In the genomic region with DNA sequence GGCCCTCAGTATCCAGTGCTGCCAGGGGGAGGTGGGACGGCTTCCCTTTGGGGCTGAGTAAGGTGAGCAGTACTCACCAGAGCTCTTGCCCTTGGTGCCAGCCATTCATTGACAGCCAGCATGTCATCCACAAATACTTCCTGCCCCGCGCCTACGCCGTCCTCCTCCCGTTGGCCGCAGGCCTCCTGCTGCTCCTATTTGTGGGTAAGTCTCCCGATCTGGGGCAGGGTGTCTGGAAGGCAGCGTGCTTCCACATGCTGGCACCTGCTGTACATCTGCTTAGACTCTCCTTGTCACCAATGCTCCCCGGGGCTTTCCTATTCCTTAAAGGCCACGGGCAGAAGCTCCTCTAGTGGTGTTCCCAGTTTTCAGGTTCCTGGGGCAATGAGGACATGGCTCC, we compare ENCODE assay signal across 11 mouse cellular contexts. TPM values are rescaled to one million over a fixed set of nuclear protein-coding genes. Genes with fewer than 3 reads are reported as not detected.
DNase-seq lines count a peak whose midpoint lies in the region; ATAC-seq and TF ChIP-seq lines count a peak whose summit lies in the region.
"Had no signal": no experiment of that assay in that cellular context is flagged by ENCODE, and none has a peak within 500 bp of the region (broad histone marks: within the 10 kb centered on the region; RNA-seq: fewer than 3 reads in every experiment).

No protein-coding gene starts in this region.

- 0 out of 2 replicates have a peak, but pooled peaks cover 3% of the 10 kb centered on the region for H3K27me3 ChIP-seq in intestine, embryonic 15.5 days (replicated peaks)
- H3K27me3 ChIP-seq in intestine, postnatal 0 days (replicated peaks; ENCODE audit: control insufficient read depth, insufficient read depth, low read length) = no peaks in the 10 kb centered on the region
- 0 out of 2 replicates have a peak, but pooled peaks cover 3% of the 10 kb centered on the region for H3K27me3 ChIP-seq in hindbrain, embryonic 14.5 days (ENCODE audit: control insufficient read depth, insufficient read depth, low read length)
- H3K27me3 ChIP-seq in midbrain, embryonic 13.5 days = peaks cover 12% of the 10 kb centered on the region
- H3K27me3 ChIP-seq in thymus, adult 2 months (ENCODE audit: control insufficient read depth, insufficient read depth, low read length) = no peaks in the 10 kb centered on the region

- H3K4me1 ChIP-seq in intestine, embryonic 15.5 days (replicated peaks) = peaks cover 19% of the 10 kb centered on the region
- no peaks in the 10 kb centered on the region for H3K4me1 ChIP-seq in intestine, postnatal 0 days (replicated peaks; ENCODE audit: control insufficient read depth, insufficient read depth, low read length)
- H3K4me1 ChIP-seq in hindbrain, embryonic 14.5 days (replicated peaks; ENCODE audit: control insufficient read depth, insufficient read depth, low read length) = peaks cover 14% of the 10 kb centered on the region
- peaks cover 30% of the 10 kb centered on the region for H3K4me1 ChIP-seq in midbrain, embryonic 13.5 days (replicated peaks)
- H3K4me1 ChIP-seq in thymus, adult 2 months (replicated peaks; ENCODE audit: control insufficient read depth, insufficient read depth, low read length) = peaks cover 16% of the 10 kb centered on the region

- ATAC-seq in intestine, embryonic 15.5 days = no peak
- no peak for ATAC-seq in intestine, postnatal 0 days
- ATAC-seq in hindbrain, embryonic 14.5 days (ENCODE audit: low FRiP score) = no peak
- no peak for ATAC-seq in midbrain, embryonic 13.5 days

- peak overlapping the region; percentile 22; the same call in 1 of the 2 replicates for H3K4me2 ChIP-seq in intestine, embryonic 15.5 days (replicated peaks)
- no peak overlapping the region for H3K4me2 ChIP-seq in intestine, postnatal 0 days (replicated peaks; ENCODE audit: low read depth)
- peak overlapping the region; percentile 90; the same call in 1 of the 2 replicates for H3K4me2 ChIP-seq in hindbrain, embryonic 14.5 days (replicated peaks)
- H3K4me2 ChIP-seq in midbrain, embryonic 13.5 days (replicated peaks) = peak overlapping the region; percentile 91

- 91% methylated on average over 11 of the region's 11 CpGs for WGBS in intestine, embryonic 15.5 days
- 87% methylated on average over 11 of the region's 11 CpGs for WGBS in intestine, postnatal 0 days
- WGBS in hindbrain, embryonic 14.5 days = 93% methylated on average over 11 of the region's 11 CpGs
- WGBS in midbrain, embryonic 13.5 days = 94% methylated on average over 11 of the region's 11 CpGs
- 95% methylated on average over 11 of the region's 11 CpGs for WGBS in thymus, adult 2 months

- H3K4me3 ChIP-seq in intestine, embryonic 15.5 days (replicated peaks) = no peak overlapping the region
- no peak overlapping the region for H3K4me3 ChIP-seq in intestine, postnatal 0 days (ENCODE audit: low read depth, low read length)
- H3K4me3 ChIP-seq in hindbrain, embryonic 14.5 days (replicated peaks; ENCODE audit: low read length) = no peak overlapping the region
- H3K4me3 ChIP-seq in midbrain, embryonic 13.5 days (replicated peaks) = peak overlapping the region; percentile 73; the same call in 1 of the 2 replicates
- H3K4me3 ChIP-seq in thymus, adult 2 months (ENCODE audit: control insufficient read depth, insufficient read depth, low read length) = no peak overlapping the region

- TF ChIP-seq POLR2A in thymus, adult 2 months (IDR thresholded peaks at IDR 0.05; ENCODE audit: control insufficient read depth, extremely low read depth, insufficient read depth, low read length, poor library complexity) = no peak

- H3K9me3 ChIP-seq in intestine, embryonic 15.5 days = no peaks in the 10 kb centered on the region
- no peaks in the 10 kb centered on the region for H3K9me3 ChIP-seq in intestine, postnatal 0 days (ENCODE audit: control insufficient read depth)
- no peaks in the 10 kb centered on the region for H3K9me3 ChIP-seq in hindbrain, embryonic 14.5 days (ENCODE audit: control insufficient read depth, low read length)
- H3K9me3 ChIP-seq in midbrain, embryonic 13.5 days = no peaks in the 10 kb centered on the region

- no peak for TF ChIP-seq CTCF in intestine, postnatal 0 days (IDR thresholded peaks at IDR 0.05; ENCODE audit: low read depth)
- TF ChIP-seq CTCF in thymus, adult 2 months (IDR thresholded peaks at IDR 0.05; ENCODE audit: borderline replicate concordance, control insufficient read depth, extremely low read depth, insufficient read depth, low read length, poor library complexity) = no peak

- peak; percentile 77 for DNase-seq in MN1 (ENCODE audit: low spot score)
- no peak for DNase-seq in hindbrain, embryonic 14.5 days (ENCODE audit: low spot score)
- DNase-seq in spleen, postnatal 10 days (ENCODE audit: low spot score in 2 of 2) = no peak
- DNase-seq in thymus, adult 2 months = no peak
- DNase-seq: cerebellum, postnatal 25 days; gastrocnemius, postnatal 25 days had no signal

- H3K27ac ChIP-seq in intestine, embryonic 15.5 days = no peak overlapping the region
- no peak overlapping the region for H3K27ac ChIP-seq in intestine, postnatal 0 days (ENCODE audit: low read depth, low read length)
- no peak overlapping the region for H3K27ac ChIP-seq in hindbrain, embryonic 14.5 days
- no peak overlapping the region for H3K27ac ChIP-seq in midbrain, embryonic 13.5 days
- H3K27ac ChIP-seq in thymus, adult 2 months (ENCODE audit: control insufficient read depth, insufficient read depth, low read length) = no peak overlapping the region

- H3K36me3 ChIP-seq in intestine, embryonic 15.5 days = peaks cover 15% of the 10 kb centered on the region
- H3K36me3 ChIP-seq in intestine, postnatal 0 days (ENCODE audit: control insufficient read depth, insufficient read depth) = peaks cover 28% of the 10 kb centered on the region
- peaks cover 20% of the 10 kb centered on the region for H3K36me3 ChIP-seq in hindbrain, embryonic 14.5 days (replicated peaks; ENCODE audit: control insufficient read depth, insufficient read depth)
- peaks cover 29% of the 10 kb centered on the region for H3K36me3 ChIP-seq in midbrain, embryonic 13.5 days
- H3K36me3 ChIP-seq in thymus, adult 2 months (ENCODE audit: control insufficient read depth, insufficient read depth, low read length) = no peaks in the 10 kb centered on the region

- H3K9ac ChIP-seq in intestine, embryonic 15.5 days = no peak overlapping the region
- no peak overlapping the region for H3K9ac ChIP-seq in intestine, postnatal 0 days (ENCODE audit: low read depth, low read length)
- H3K9ac ChIP-seq in hindbrain, embryonic 14.5 days = no peak overlapping the region
- H3K9ac ChIP-seq in midbrain, embryonic 13.5 days (replicated peaks) = no peak overlapping the region

RNA-seq across cellular contexts. Expression of a gene that starts 1.5 kb away (rescaled TPM):
- 115 and 121 TPM in 2 replicates for polyA plus RNA-seq in intestine, embryonic 15.5 days (2015; fragmentation: Nextera tagmentation; extraction: Ambion mirVana)
- polyA plus RNA-seq in intestine, postnatal 0 days (2015; fragmentation: Nextera tagmentation; extraction: Ambion mirVana) = 120 and 124 TPM in 2 replicates
- 132 and 141 TPM in 2 replicates for polyA plus RNA-seq in hindbrain, embryonic 14.5 days (2014; fragmentation: Nextera tagmentation; extraction: Ambion mirVana)
- 133 and 147 TPM in 2 replicates for polyA plus RNA-seq in midbrain, embryonic 13.5 days (2015; fragmentation: Nextera tagmentation; extraction: Ambion mirVana)
- 158 and 173 TPM in 2 replicates for polyA plus RNA-seq in thymus, adult 2 months (2012; rRNA removed)

RNA-seq across cellular contexts. Expression of a gene that starts 2.4 kb away (rescaled TPM):
- 0.56 and 0.69 TPM in 2 replicates for polyA plus RNA-seq in intestine, embryonic 15.5 days (2015; fragmentation: Nextera tagmentation; extraction: Ambion mirVana)
- polyA plus RNA-seq in intestine, postnatal 0 days (2015; fragmentation: Nextera tagmentation; extraction: Ambion mirVana) = not detected in 2 replicates
- polyA plus RNA-seq in hindbrain, embryonic 14.5 days (2014; fragmentation: Nextera tagmentation; extraction: Ambion mirVana) = 11.6 and 12.6 TPM in 2 replicates
- polyA plus RNA-seq in midbrain, embryonic 13.5 days (2015; fragmentation: Nextera tagmentation; extraction: Ambion mirVana) = 4.8 TPM in 2 replicates
- polyA plus RNA-seq in thymus, adult 2 months (2012; rRNA removed) = 0.92 and 1.1 TPM in 2 replicates
- polyA plus RNA-seq: heart, postnatal 0 days; liver, adult 2 months had no signal

RNA-seq across cellular contexts. Expression of a gene that starts 3.3 kb away (rescaled TPM):
- not detected in 2 replicates for polyA plus RNA-seq in intestine, embryonic 15.5 days (2015; fragmentation: Nextera tagmentation; extraction: Ambion mirVana)
- 0.14 TPM in 1 of 2 replicates, not detected in the other for polyA plus RNA-seq in intestine, postnatal 0 days (2015; fragmentation: Nextera tagmentation; extraction: Ambion mirVana)
- 0.48 and 0.81 TPM in 2 replicates for polyA plus RNA-seq in hindbrain, embryonic 14.5 days (2014; fragmentation: Nextera tagmentation; extraction: Ambion mirVana)
- 0.34 and 0.55 TPM in 2 replicates for polyA plus RNA-seq in midbrain, embryonic 13.5 days (2015; fragmentation: Nextera tagmentation; extraction: Ambion mirVana)
- not detected in 2 replicates for polyA plus RNA-seq in thymus, adult 2 months (2012; rRNA removed)
- polyA plus RNA-seq: heart, postnatal 0 days; liver, adult 2 months had no signal

RNA-seq across cellular contexts. Expression of a gene that starts 14.7 kb away (rescaled TPM):
- 16.4 and 18.8 TPM in 2 replicates for polyA plus RNA-seq in intestine, embryonic 15.5 days (2015; fragmentation: Nextera tagmentation; extraction: Ambion mirVana)
- 5.7 and 6.6 TPM in 2 replicates for polyA plus RNA-seq in intestine, postnatal 0 days (2015; fragmentation: Nextera tagmentation; extraction: Ambion mirVana)
- 32.3 and 36.8 TPM in 2 replicates for polyA plus RNA-seq in hindbrain, embryonic 14.5 days (2014; fragmentation: Nextera tagmentation; extraction: Ambion mirVana)
- 15.2 and 16.3 TPM in 2 replicates for polyA plus RNA-seq in midbrain, embryonic 13.5 days (2015; fragmentation: Nextera tagmentation; extraction: Ambion mirVana)
- polyA plus RNA-seq in thymus, adult 2 months (2012; rRNA removed) = 29.3 and 34.1 TPM in 2 replicates

RNA-seq across cellular contexts. Expression of a gene that starts 27.3 kb away (rescaled TPM):
- polyA plus RNA-seq in intestine, embryonic 15.5 days (2015; fragmentation: Nextera tagmentation; extraction: Ambion mirVana) = 14.0 and 15.7 TPM in 2 replicates
- polyA plus RNA-seq in intestine, postnatal 0 days (2015; fragmentation: Nextera tagmentation; extraction: Ambion mirVana) = 8.3 and 9.1 TPM in 2 replicates
- polyA plus RNA-seq in hindbrain, embryonic 14.5 days (2014; fragmentation: Nextera tagmentation; extraction: Ambion mirVana) = 8.5 and 9.3 TPM in 2 replicates
- 10.1 and 11.3 TPM in 2 replicates for polyA plus RNA-seq in midbrain, embryonic 13.5 days (2015; fragmentation: Nextera tagmentation; extraction: Ambion mirVana)
- 18.1 and 25.9 TPM in 2 replicates for polyA plus RNA-seq in thymus, adult 2 months (2012; rRNA removed)
